12 mouse cellular contexts compared by ENCODE assay signal in the genomic region with DNA sequence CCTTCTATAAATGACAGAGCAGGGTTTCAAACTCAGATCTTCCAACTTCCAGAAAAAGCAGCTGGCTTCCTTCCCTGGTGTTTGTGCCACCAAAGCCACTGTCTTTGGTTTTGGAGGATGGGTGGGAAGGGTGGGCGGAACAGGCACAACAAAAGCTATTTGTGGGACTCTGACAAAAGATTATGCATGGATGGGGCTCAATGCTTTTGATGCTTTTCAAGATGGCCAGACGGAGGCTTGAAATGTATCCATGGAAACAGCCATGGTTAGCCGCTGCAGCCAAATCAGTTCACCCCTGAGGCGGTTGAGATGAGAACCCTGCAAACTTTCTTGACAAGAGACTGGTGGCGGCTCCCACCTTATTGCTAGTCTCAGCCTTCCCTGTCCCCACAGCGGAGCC. TPM values are rescaled to one million over a fixed set of nuclear protein-coding genes. Genes with fewer than 3 reads are reported as not detected.
DNase-seq lines count a peak whose midpoint lies in the region; ATAC-seq lines count a peak whose summit lies in the region.
"Had no signal": no experiment of that assay in that cellular context is flagged by ENCODE, and none has a peak within 500 bp of the region (broad histone marks: within the 10 kb centered on the region; RNA-seq: fewer than 3 reads in every experiment).

No protein-coding gene starts in this region.

- peak overlapping the region; percentile 87 for H3K27ac ChIP-seq in hindbrain, embryonic 10.5 days
- peak overlapping the region; percentile 86 for H3K27ac ChIP-seq in midbrain, embryonic 15.5 days
- H3K27ac ChIP-seq in heart, embryonic 10.5 days = no peak overlapping the region
- H3K27ac ChIP-seq: liver, embryonic 14.5 days; stomach, postnatal 0 days had no signal

- no peak overlapping the region for H3K4me2 ChIP-seq in midbrain, embryonic 15.5 days
- H3K4me2 ChIP-seq: embryonic facial prominence, embryonic 13.5 days had no signal

- WGBS in hindbrain, embryonic 10.5 days = 36% methylated on average over 6 of the region's 6 CpGs
- WGBS in midbrain, embryonic 15.5 days = 17% methylated on average over 6 of the region's 6 CpGs
- 89% methylated on average over 6 of the region's 6 CpGs for WGBS in heart, embryonic 10.5 days

- DNase-seq in R1 (ENCODE audit: low read depth, low spot score) = peak; percentile 60
- peak; percentile 85 for DNase-seq in embryo, embryonic 10 days (ENCODE audit: low spot score)
- peak; percentile 79 for DNase-seq in hindbrain, embryonic 10.5 days (ENCODE audit: low spot score)
- DNase-seq in spleen, postnatal 10 days (ENCODE audit: low spot score in 2 of 2) = no peak
- DNase-seq in cerebellum, postnatal 36 days = no peak
- no peak for DNase-seq in heart, embryonic 10.5 days (ENCODE audit: low spot score)
- DNase-seq: right cerebral cortex, postnatal 25 days had no signal

- H3K4me1 ChIP-seq in hindbrain, embryonic 10.5 days (replicated peaks) = peaks cover 91% of the 10 kb centered on the region
- H3K4me1 ChIP-seq in midbrain, embryonic 15.5 days = peaks cover 84% of the 10 kb centered on the region
- peaks cover 24% of the 10 kb centered on the region for H3K4me1 ChIP-seq in heart, embryonic 10.5 days

- H3K36me3 ChIP-seq in hindbrain, embryonic 10.5 days = peaks cover 5% of the 10 kb centered on the region; the same call in 1 of the 2 replicates
- no peaks in the 10 kb centered on the region for H3K36me3 ChIP-seq in midbrain, embryonic 15.5 days (replicated peaks)
- no peaks in the 10 kb centered on the region for H3K36me3 ChIP-seq in heart, embryonic 10.5 days
- H3K36me3 ChIP-seq: embryonic facial prominence, embryonic 13.5 days had no signal

- ATAC-seq in midbrain, embryonic 15.5 days (replicated peaks) = 0 out of 2 replicates have a peak, but pooled peaks have one; percentile 1

- no peak overlapping the region for H3K9ac ChIP-seq in midbrain, embryonic 15.5 days
- H3K9ac ChIP-seq: embryonic facial prominence, embryonic 13.5 days; liver, embryonic 14.5 days had no signal

- peak overlapping the region; percentile 46 for H3K4me3 ChIP-seq in hindbrain, embryonic 10.5 days
- H3K4me3 ChIP-seq in midbrain, embryonic 15.5 days = no peak overlapping the region
- H3K4me3 ChIP-seq in heart, embryonic 10.5 days = no peak overlapping the region
- H3K4me3 ChIP-seq: embryonic facial prominence, embryonic 13.5 days; megakaryocyte, embryonic 14.5 days had no signal

- no peaks in the 10 kb centered on the region for H3K9me3 ChIP-seq in hindbrain, embryonic 10.5 days
- no peaks in the 10 kb centered on the region for H3K9me3 ChIP-seq in midbrain, embryonic 15.5 days
- no peaks in the 10 kb centered on the region for H3K9me3 ChIP-seq in heart, embryonic 10.5 days
- H3K9me3 ChIP-seq: embryonic facial prominence, embryonic 13.5 days; megakaryocyte, embryonic 14.5 days had no signal

- no peaks in the 10 kb centered on the region for H3K27me3 ChIP-seq in hindbrain, embryonic 10.5 days (ENCODE audit: insufficient read depth, poor library complexity, severe bottlenecking)
- H3K27me3 ChIP-seq in midbrain, embryonic 15.5 days (replicated peaks) = no peaks in the 10 kb centered on the region
- peaks cover 17% of the 10 kb centered on the region; the same call in 1 of the 2 replicates for H3K27me3 ChIP-seq in heart, embryonic 10.5 days (ENCODE audit: insufficient read depth, poor library complexity, severe bottlenecking)
- H3K27me3 ChIP-seq: embryonic facial prominence, embryonic 13.5 days; megakaryocyte, embryonic 14.5 days had no signal

RNA-seq across cellular contexts. Expression of gene Srgap3, which starts 46.8 kb away (rescaled TPM):
- 28.0 and 34.7 TPM in 2 replicates for polyA plus RNA-seq in hindbrain, embryonic 10.5 days (2016; fragmentation: Nextera tagmentation; extraction: Ambion mirVana)
- 39.7 and 44.6 TPM in 2 replicates for polyA plus RNA-seq in midbrain, embryonic 15.5 days (2015; fragmentation: Nextera tagmentation; extraction: Ambion mirVana)
- 0.74 and 1.4 TPM in 2 replicates for polyA plus RNA-seq in heart, embryonic 10.5 days (2016; fragmentation: Nextera tagmentation; extraction: Ambion mirVana)

Comparison
In these comparisons a context has a peak if more than half of its experiments do, and no peak if none do; other contexts are left out.
1. DNase-seq: peak in R1 (single experiment), embryo, embryonic 10 days (single experiment) and hindbrain, embryonic 10.5 days (single experiment); none in spleen, postnatal 10 days (0 of 2), cerebellum, postnatal 36 days (0 of 2) and heart, embryonic 10.5 days (single experiment).
2. RNA of gene Srgap3, which starts 46.8 kb away (polyA plus RNA-seq): 39.7 to 44.6 TPM in midbrain, embryonic 15.5 days and 28.0 to 34.7 TPM in hindbrain, embryonic 10.5 days; 0.74 to 1.4 TPM in heart, embryonic 10.5 days; every median in the first group is over 10 times any median in the second.